Comparison of ENCODE assay signal across 8 mouse cellular contexts in genomic region chr19:6085417-6085879, GRCm38 (mm10). TPM values are rescaled to one million over a fixed set of nuclear protein-coding genes. Genes with fewer than 3 reads are reported as not detected.
A peak's percentile ranks its signal among the peaks of the same experiment; 100 is the strongest.
DNase-seq lines count a peak whose midpoint lies in the region; ATAC-seq and TF ChIP-seq lines count a peak whose summit lies in the region.

No protein-coding gene starts in this region.

- peak overlapping the region; percentile 73; the same call in 1 of the 2 replicates for H3K27ac ChIP-seq in embryonic facial prominence, embryonic 12.5 days
- no peak overlapping the region for H3K27ac ChIP-seq in hindbrain, embryonic 13.5 days
- H3K27ac ChIP-seq in midbrain, embryonic 16.5 days (ENCODE audit: low read length) = no peak overlapping the region
- H3K27ac ChIP-seq in thymus, adult 2 months (ENCODE audit: control insufficient read depth, insufficient read depth, low read length) = no peak overlapping the region

- H3K4me3 ChIP-seq in embryonic facial prominence, embryonic 12.5 days = peak overlapping the region; percentile 80
- peak overlapping the region; percentile 72 for H3K4me3 ChIP-seq in hindbrain, embryonic 13.5 days
- H3K4me3 ChIP-seq in midbrain, embryonic 16.5 days (ENCODE audit: low read depth, low read length) = peak overlapping the region; percentile 76
- peak overlapping the region; percentile 59 for H3K4me3 ChIP-seq in thymus, adult 2 months (ENCODE audit: control insufficient read depth, insufficient read depth, low read length)

- no peak; the same call in 1 of the 2 replicates for TF ChIP-seq POLR2A in thymus, adult 2 months (IDR thresholded peaks at IDR 0.05; ENCODE audit: control insufficient read depth, extremely low read depth, insufficient read depth, low read length, poor library complexity)

- 0% methylated on average over 17 of the region's 17 CpGs for WGBS in embryonic facial prominence, embryonic 12.5 days
- under 1% methylated on average over 17 of the region's 17 CpGs for WGBS in hindbrain, embryonic 13.5 days
- WGBS in midbrain, embryonic 16.5 days = under 1% methylated on average over 17 of the region's 17 CpGs
- under 1% methylated on average over 17 of the region's 17 CpGs for WGBS in thymus, adult 2 months

- no peaks in the 10 kb centered on the region for H3K9me3 ChIP-seq in embryonic facial prominence, embryonic 12.5 days
- H3K9me3 ChIP-seq in hindbrain, embryonic 13.5 days = no peaks in the 10 kb centered on the region
- no peaks in the 10 kb centered on the region for H3K9me3 ChIP-seq in midbrain, embryonic 16.5 days (replicated peaks; ENCODE audit: control insufficient read depth, low read length, poor library complexity, severe bottlenecking)

- peak overlapping the region; percentile 97 for H3K4me2 ChIP-seq in embryonic facial prominence, embryonic 12.5 days (replicated peaks)
- H3K4me2 ChIP-seq in hindbrain, embryonic 13.5 days = peak overlapping the region; percentile 92
- peak overlapping the region; percentile 94 for H3K4me2 ChIP-seq in midbrain, embryonic 16.5 days (ENCODE audit: low read length)

- H3K9ac ChIP-seq in embryonic facial prominence, embryonic 12.5 days = peak overlapping the region; percentile 79
- H3K9ac ChIP-seq in hindbrain, embryonic 13.5 days = peak overlapping the region; percentile 58
- H3K9ac ChIP-seq in midbrain, embryonic 16.5 days (ENCODE audit: low read depth, low read length) = no peak overlapping the region

- DNase-seq in 416B (ENCODE audit: low read depth) = peak; percentile 91
- DNase-seq in MEL-GATA-1-ER (ENCODE audit: extremely low read depth, low read depth) = peak; percentile 82
- peak; percentile 85 for DNase-seq in liver
- peak; percentile 52 for DNase-seq in thymus, adult 2 months
- no peak for DNase-seq in ovary, adult 18-20 months (ENCODE audit: low spot score)

- H3K27me3 ChIP-seq in embryonic facial prominence, embryonic 12.5 days = no peaks in the 10 kb centered on the region
- H3K27me3 ChIP-seq in hindbrain, embryonic 13.5 days = no peaks in the 10 kb centered on the region
- H3K27me3 ChIP-seq in midbrain, embryonic 16.5 days (ENCODE audit: control insufficient read depth, insufficient read depth, low read depth, low read length) = no peaks in the 10 kb centered on the region
- H3K27me3 ChIP-seq in thymus, adult 2 months (ENCODE audit: control insufficient read depth, insufficient read depth, low read length) = no peaks in the 10 kb centered on the region

- ATAC-seq in embryonic facial prominence, embryonic 12.5 days (ENCODE audit: insufficient number of reproducible peaks, insufficient read depth, low FRiP score, low TSS enrichment) = peak; percentile 76
- ATAC-seq in hindbrain, embryonic 13.5 days (ENCODE audit: low FRiP score) = peak; percentile 60
- ATAC-seq in midbrain, embryonic 16.5 days = peak; percentile 58

- H3K36me3 ChIP-seq in embryonic facial prominence, embryonic 12.5 days = peaks cover 55% of the 10 kb centered on the region
- peaks cover 24% of the 10 kb centered on the region for H3K36me3 ChIP-seq in hindbrain, embryonic 13.5 days
- H3K36me3 ChIP-seq in midbrain, embryonic 16.5 days (ENCODE audit: control insufficient read depth, insufficient read depth, low read length) = peaks cover 9% of the 10 kb centered on the region
- peaks cover 13% of the 10 kb centered on the region; the same call in 1 of the 2 replicates for H3K36me3 ChIP-seq in thymus, adult 2 months (ENCODE audit: control insufficient read depth, insufficient read depth, low read length)

- peaks cover 14% of the 10 kb centered on the region for H3K4me1 ChIP-seq in embryonic facial prominence, embryonic 12.5 days
- H3K4me1 ChIP-seq in hindbrain, embryonic 13.5 days (replicated peaks) = peaks cover 29% of the 10 kb centered on the region
- peaks cover 18% of the 10 kb centered on the region for H3K4me1 ChIP-seq in midbrain, embryonic 16.5 days (ENCODE audit: control insufficient read depth, insufficient read depth, low read length)
- peaks cover 16% of the 10 kb centered on the region for H3K4me1 ChIP-seq in thymus, adult 2 months (replicated peaks; ENCODE audit: control insufficient read depth, insufficient read depth, low read length)

- no peak for TF ChIP-seq CTCF in thymus, adult 2 months (IDR thresholded peaks at IDR 0.05; ENCODE audit: borderline replicate concordance, control insufficient read depth, extremely low read depth, insufficient read depth, low read length, poor library complexity)

RNA-seq across cellular contexts. Expression of gene Cdca5, which starts 0.7 kb away (rescaled TPM):
- polyA plus RNA-seq in embryonic facial prominence, embryonic 12.5 days (2016; fragmentation: Nextera tagmentation; extraction: Ambion mirVana) = 40.6 TPM in 2 replicates
- 8.2 and 9.2 TPM in 2 replicates for polyA plus RNA-seq in hindbrain, embryonic 13.5 days (2015; fragmentation: Nextera tagmentation; extraction: Ambion mirVana)
- polyA plus RNA-seq in midbrain, embryonic 16.5 days (2015; fragmentation: Nextera tagmentation; extraction: Ambion mirVana) = 3.7 and 4.1 TPM in 2 replicates
- 22.1 and 28.8 TPM in 2 replicates for polyA plus RNA-seq in thymus, adult 2 months (2012; rRNA removed)

RNA-seq across cellular contexts. Expression of gene Zfpl1, which starts 0.7 kb away (rescaled TPM):
- 75.5 and 80.8 TPM in 2 replicates for polyA plus RNA-seq in embryonic facial prominence, embryonic 12.5 days (2016; fragmentation: Nextera tagmentation; extraction: Ambion mirVana)
- 79.2 and 82.5 TPM in 2 replicates for polyA plus RNA-seq in hindbrain, embryonic 13.5 days (2015; fragmentation: Nextera tagmentation; extraction: Ambion mirVana)
- polyA plus RNA-seq in midbrain, embryonic 16.5 days (2015; fragmentation: Nextera tagmentation; extraction: Ambion mirVana) = 80.6 and 87.3 TPM in 2 replicates
- 145 and 147 TPM in 2 replicates for polyA plus RNA-seq in thymus, adult 2 months (2012; rRNA removed)

RNA-seq across cellular contexts. Expression of gene Gm28374, which starts 3.4 kb away (rescaled TPM):
- 1.2 and 2.0 TPM in 2 replicates for polyA plus RNA-seq in embryonic facial prominence, embryonic 12.5 days (2016; fragmentation: Nextera tagmentation; extraction: Ambion mirVana)
- polyA plus RNA-seq in hindbrain, embryonic 13.5 days (2015; fragmentation: Nextera tagmentation; extraction: Ambion mirVana) = 1.1 and 2.3 TPM in 2 replicates
- polyA plus RNA-seq in midbrain, embryonic 16.5 days (2015; fragmentation: Nextera tagmentation; extraction: Ambion mirVana) = 0.85 and 1.5 TPM in 2 replicates
- polyA plus RNA-seq in thymus, adult 2 months (2012; rRNA removed) = 0.65 and 0.84 TPM in 2 replicates

RNA-seq across cellular contexts. Expression of gene Tmem262, which starts 5.6 kb away (rescaled TPM):
- polyA plus RNA-seq in embryonic facial prominence, embryonic 12.5 days (2016; fragmentation: Nextera tagmentation; extraction: Ambion mirVana) = not detected in 2 replicates
- polyA plus RNA-seq in hindbrain, embryonic 13.5 days (2015; fragmentation: Nextera tagmentation; extraction: Ambion mirVana) = not detected in 2 replicates
- not detected in 2 replicates for polyA plus RNA-seq in midbrain, embryonic 16.5 days (2015; fragmentation: Nextera tagmentation; extraction: Ambion mirVana)
- polyA plus RNA-seq in thymus, adult 2 months (2012; rRNA removed) = 0.70 and 1.5 TPM in 2 replicates

RNA-seq across cellular contexts. Expression of gene Vps51, which starts 8.4 kb away (rescaled TPM):
- polyA plus RNA-seq in embryonic facial prominence, embryonic 12.5 days (2016; fragmentation: Nextera tagmentation; extraction: Ambion mirVana) = 76.0 and 78.4 TPM in 2 replicates
- polyA plus RNA-seq in hindbrain, embryonic 13.5 days (2015; fragmentation: Nextera tagmentation; extraction: Ambion mirVana) = 81.8 and 85.5 TPM in 2 replicates
- 86.1 and 93.9 TPM in 2 replicates for polyA plus RNA-seq in midbrain, embryonic 16.5 days (2015; fragmentation: Nextera tagmentation; extraction: Ambion mirVana)
- 145 and 163 TPM in 2 replicates for polyA plus RNA-seq in thymus, adult 2 months (2012; rRNA removed)
